Mouse (Mus musculus) WW6 (cell line): ENCODE results near the gene Spr.
"Not testable (repeated sequence)": the region's sequence is repeated elsewhere in the genome, so short reads cannot be mapped to it uniquely, and the experiment has no call there.

ENCODE experiments used
- DNase-seq: peaks from one replicate; pipeline ENCODE4 v3.0.0-alpha.2; 2013; ENCODE audit warnings: low read depth, low spot score

Gene Spr

DNA sequence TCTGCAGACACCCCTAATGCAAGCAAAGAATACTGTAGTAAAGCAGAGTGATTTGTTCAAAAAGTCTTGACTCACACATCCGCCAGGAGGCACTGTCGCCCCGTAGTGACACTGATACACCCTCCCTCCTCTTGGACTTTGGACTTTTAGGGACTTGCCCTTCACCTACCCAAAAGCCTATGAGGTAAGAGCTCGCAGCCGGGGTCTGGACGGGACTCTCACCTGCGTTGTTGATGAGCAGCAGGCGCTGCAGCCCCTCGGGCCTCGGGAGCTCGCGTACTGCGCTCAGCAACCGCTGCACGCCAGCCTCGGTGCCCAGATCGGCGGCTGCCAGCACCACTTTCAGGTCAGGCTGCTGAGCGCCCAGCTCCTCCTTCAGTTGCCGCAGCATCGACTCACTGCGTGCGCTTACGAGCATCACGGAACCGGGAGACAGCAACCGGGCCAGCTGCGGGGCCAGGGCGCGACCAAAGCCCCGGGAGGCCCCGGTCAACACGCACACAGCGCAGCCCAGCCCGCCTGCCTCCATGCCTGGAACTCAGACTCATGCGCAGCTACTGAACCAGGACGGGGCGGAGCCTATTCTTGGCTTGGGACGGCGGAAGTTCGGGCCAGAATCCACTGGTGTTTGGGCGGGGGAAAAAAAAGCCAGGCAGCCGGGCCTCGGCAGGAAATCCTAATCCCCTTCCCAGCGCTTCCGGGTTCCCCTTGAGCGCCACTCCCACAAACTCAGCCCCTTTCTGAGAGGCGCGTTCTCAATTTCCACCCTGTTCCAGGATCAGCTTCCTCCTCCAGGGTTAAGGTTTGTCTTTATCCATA lies at the start of gene Spr:
TSS of gene Spr (minus strand) at position 550 of the 819 bp plus-strand sequence.
- DNase-seq, result peak; percentile 86

- no peak for DNase-seq
Measured at GRCm38 (mm10) chr6:85186744-85187059, 49.1 kb upstream of the Spr start.

DNA sequence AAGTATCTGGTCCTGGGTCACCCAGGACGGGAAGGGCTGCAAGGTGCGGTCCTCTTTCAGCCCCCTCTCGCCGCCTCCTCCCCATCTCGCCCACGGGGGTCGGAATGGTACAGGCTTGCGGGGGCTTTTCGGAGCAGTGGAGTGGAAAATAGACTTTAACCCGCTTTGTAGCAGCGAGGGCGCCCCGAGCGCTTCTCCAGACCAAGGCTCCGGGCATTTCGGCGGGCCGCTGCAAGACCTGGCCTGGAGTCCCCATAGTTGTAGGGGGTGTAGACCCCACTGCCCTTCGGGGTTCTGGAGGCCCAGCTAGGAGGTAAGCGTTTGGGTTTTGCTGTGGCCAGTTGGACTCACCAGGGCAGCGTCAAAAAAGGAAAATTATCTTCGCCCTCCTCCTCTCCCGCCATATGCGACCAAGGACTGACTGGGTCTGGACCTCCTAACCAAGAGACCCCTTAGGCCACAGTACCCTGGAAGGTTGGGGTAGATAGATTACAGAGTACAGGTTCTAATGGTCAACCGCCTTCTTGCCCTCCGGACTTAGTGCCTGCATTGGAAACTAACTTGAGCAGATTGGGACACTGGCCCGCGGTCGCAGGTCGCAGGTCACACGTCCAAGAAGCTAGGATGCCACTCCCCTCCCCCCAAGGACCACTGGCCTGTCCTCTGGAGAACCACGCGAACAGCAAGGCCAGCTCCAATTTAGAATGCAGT lies 48.6 kb upstream of the Spr start:
- DNase-seq, result no peak

DNA sequence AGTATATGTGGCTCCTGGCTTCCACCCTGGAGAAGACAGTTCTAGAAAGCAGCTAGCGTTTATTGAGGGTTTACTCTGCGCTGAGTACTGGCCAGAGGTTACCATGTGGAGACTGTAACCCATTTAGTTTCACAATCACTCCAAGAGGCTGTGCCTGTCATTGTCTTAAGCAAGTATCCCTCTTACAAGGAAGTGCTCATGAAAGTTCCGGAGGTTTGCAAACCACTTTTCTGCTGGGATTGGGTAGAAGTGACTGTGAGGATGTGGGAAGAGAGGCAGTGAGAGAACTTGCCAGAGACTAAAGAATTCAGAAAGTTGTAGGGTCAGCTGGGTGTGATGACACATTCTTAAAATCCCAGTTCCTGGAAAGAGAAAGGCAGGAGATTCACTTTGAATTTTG lies 46.4 kb upstream of the Spr start:
- no peak for DNase-seq

GRCm38 (mm10) chr6:85180036-85180435 lies 42.5 kb upstream of the Spr start:
- no peak for DNase-seq

DNA sequence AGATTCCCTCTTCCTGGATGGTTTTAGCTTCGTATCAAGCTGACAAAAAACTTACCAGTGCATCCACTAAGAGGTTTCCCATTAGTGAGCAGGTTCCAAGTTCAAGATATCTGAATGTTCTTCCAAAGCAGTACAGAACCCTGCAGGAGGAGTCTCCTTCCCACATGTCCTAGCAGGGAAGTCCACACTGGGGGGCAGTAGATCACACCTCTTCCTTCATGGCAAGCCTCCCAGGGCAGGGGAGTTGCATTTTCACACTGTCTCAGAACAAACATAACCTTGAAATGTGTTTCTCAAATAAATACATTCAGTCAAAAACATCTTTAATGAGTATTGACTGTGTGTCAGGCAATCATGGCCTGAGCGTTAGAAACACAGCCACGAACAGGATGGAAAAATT lies 42.0 kb upstream of the Spr start:
- no peak for DNase-seq

DNA sequence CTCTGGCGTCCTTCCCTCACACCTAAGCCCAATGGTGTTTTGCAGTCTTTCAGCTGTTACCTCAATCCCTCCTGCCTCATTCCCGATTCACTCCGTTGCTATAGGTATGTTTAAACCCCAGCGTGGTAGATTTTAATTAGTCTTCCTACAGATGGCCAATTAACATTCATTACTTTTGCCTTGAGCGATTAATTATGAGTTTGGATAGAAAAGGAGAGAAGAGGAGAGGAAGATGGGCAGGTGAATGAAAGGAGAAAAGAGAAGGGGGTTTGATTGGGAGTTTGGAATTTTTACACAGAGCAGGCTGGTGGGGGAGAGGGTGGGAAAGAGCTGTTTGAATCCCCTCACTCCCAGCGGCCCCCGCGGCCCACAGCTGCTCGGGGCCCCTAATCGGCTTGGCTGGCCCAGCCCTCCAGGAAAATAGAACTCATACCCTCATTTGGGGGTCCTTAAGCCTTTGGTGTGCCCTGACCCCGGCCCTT lies 27.9 kb upstream of the Spr start:
- no peak for DNase-seq

GRCm38 (mm10) chr6:85160201-85160923 lies 22.8 kb upstream of the Spr start:
- DNase-seq, result peak; percentile 55

DNA sequence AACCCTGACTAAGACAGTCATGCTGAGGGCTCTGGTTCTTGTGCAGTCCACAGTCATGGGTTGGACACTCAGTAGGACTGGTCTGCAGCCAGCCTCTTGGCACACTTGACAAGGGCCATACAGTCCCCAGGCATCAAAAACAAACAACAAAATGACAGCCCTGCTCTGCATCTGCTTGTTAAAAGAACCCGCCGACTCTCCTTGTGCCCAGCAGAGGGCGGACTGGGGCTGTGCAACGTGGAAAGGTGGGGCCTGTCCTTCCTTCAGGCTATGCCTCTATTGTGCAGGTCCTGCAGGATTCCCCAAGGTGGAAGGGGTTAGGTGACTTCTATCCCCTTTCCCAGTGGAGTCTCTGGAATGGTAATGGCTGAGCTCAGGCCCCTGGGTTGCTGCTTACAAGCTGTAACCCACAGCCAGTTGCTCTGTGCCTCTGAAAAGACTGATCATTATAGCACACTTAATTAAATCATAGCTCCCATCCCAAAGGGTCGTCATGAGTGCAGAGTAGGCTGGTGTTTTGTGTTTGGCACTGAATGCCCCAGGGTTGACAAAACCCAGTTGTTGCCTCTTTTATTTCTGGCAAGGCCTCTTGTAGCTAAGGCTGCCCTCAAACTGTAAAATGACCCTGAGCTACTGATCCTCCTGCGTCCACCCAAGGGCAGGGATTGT lies 21.7 kb upstream of the Spr start:
- DNase-seq, result not testable (repeated sequence)

GRCm38 (mm10) chr6:85158040-85158804 lies 20.7 kb upstream of the Spr start:
- not testable (repeated sequence) for DNase-seq

DNA sequence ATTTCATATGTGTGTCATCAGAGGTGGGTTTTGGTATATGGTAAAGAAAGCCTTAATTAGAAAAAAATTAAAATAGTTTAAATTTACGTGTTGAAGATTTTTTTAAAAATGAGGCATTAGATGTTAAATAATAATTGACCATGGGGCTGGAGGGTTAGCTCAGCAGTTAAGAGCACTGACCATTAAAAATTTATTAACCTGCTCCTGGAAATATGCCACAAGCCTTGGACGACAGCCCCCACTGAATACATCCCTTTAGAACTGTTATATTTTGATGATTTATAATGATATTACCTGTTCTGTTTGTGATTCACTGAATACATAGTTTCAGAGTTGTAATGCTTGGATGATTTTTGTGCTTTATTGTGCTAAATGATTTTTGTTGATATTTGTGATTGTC lies 19.0 kb upstream of the Spr start:
- not testable (repeated sequence) for DNase-seq

GRCm38 (mm10) chr6:85154861-85155528 lies 17.4 kb upstream of the Spr start:
- DNase-seq, result peak; percentile 47

DNA sequence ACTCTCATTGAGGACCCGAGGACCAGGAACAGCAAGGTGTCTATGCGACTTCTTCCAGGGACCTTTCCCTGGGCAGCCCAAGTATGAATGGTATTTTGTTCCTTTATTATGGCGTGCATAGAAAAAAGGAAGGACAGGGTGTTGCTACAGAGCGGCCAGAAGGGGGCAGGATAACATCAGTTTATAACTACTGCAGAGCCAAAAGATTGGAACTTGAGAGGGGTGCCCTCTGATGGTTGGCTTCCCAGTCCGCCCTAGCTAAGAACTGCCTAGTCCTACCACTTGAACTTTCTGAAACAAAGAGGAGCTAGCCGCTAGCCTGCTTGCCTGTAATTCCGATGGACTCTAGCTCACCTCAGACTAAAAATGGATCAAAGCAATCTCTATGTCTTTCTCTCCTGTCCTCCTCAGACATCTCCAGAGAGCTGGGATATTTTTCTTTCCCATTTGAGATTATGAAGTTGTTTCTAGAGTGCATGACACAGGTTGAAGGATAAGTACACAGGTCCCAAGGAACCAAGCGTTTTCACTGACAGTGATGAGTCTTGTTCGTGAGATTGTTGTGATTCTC lies 16.5 kb upstream of the Spr start:
- DNase-seq, result peak; percentile 73

- no peak for DNase-seq
Measured at GRCm38 (mm10) chr6:85150386-85150785, 12.8 kb upstream of the Spr start.

DNA sequence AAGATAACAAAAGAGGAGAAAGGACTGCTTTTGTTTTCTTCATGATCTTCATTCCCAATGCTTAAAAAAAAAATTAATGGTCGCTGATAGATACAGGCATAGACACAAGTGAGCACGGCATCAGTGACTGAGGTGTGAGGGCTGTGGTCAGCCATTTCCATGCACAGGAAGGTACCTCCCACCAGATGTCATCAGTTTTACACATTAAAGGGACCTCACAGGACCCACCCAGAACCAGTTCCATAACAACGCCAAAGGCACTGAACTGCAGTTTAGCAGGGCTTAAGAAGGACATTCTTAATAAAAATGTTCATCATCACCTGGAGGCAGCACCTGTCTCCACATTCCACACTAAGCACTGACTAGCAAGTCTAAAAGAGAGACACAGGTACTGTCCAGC lies 10.1 kb upstream of the Spr start:
- no peak for DNase-seq

GRCm38 (mm10) chr6:85144466-85144865 lies 6.9 kb upstream of the Spr start:
- DNase-seq, result no peak

DNA sequence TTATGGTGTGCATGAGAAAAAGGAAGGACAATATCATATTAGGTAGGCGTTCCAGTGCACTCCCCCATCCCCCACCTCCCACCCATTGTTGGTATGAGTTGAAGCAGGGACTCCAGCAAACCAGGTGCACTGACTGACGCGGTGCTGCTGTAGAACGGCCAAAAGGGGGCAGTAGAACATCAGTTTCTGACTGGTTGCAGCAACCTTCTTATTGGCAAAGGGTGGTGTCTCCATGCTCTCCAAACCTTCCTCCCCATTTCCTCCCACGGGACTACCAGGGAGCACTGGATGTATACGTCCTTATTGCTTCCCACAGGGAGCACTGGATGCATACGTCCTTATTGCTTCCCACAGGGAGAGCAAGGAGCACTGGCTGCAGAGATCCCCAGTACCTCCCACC lies 3.4 kb upstream of the Spr start:
- DNase-seq, result not testable (repeated sequence)

DNA sequence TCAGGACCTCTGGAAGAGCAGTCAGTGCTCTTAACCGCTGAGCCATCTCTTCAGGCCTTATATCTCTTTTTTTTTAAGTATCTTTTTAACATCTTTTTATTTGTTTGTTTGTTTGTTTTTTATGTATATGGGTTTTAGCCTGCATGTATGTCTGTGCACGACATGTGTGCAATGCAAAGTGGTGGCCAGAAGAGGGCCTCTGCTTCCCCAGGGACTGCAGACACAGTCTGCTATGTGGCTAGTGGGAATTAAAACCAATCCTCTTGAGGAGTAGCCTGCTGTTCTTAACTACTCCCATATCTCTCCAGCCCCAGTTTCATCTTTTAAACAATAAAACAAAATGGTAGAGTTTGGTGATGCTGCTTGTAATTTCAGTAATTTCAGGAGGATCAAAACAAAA lies 2.0 kb upstream of the Spr start:
- no peak for DNase-seq

DNA sequence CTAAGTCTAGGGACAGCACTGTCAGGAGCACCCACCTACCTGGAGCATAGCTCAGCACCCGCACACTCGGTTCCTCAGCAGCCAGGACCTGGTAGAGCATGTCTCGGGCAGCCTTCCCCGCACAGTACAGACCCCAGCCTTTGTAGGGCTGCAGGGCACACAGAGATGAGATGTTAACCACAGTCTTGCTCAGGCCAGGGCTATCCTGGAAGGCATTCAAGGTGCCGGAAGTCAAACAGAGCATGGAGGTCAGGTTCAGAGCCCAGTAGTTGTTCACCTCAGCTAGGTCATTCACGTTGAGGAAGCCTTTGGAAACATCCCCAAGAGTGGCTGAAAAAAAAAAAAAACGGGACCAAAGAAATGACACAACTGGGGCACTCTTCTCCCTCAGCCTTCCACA lies 782 bp downstream of the Spr start:
- DNase-seq, result not testable (repeated sequence)

GRCm38 (mm10) chr6:85132794-85133193 lies 4.8 kb downstream of the Spr start:
- not testable (repeated sequence) for DNase-seq
